ENCODE assay signal across 8 mouse cellular contexts in the genomic region with DNA sequence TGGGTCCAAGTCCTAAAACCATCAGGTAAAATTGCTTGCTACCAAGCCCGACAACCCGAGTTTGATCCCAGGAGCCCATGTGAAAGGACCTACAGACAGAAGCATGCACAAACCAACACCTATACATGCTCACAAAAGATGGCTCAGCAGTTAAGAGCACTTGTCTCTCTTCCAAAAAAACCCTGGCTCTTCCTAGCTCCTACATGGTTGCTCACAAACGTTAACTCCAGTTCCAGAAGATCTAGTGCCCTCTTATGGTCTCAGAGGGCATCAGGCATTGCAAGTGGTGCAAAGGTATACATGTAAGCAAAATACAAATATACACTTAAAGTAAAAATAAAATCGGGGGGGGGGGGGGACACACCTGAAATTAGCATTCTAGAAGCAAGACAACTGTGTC. TPM values are rescaled to one million over a fixed set of nuclear protein-coding genes. Genes with fewer than 3 reads are reported as not detected.
DNase-seq lines count a peak whose midpoint lies in the region; ATAC-seq and TF ChIP-seq lines count a peak whose summit lies in the region.

No protein-coding gene starts in this region.

- H3K4me3 ChIP-seq in cerebellum, adult 2 months (replicated peaks; ENCODE audit: insufficient read depth, low read depth, low read length): peak overlapping the region; percentile 49
- H3K4me3 ChIP-seq in liver, embryonic 11.5 days (ENCODE audit: low read depth, low read length): peak overlapping the region; percentile 35

- H3K36me3 ChIP-seq in liver, embryonic 11.5 days (ENCODE audit: control insufficient read depth, insufficient read depth, low read length): peaks cover 15% of the 10 kb centered on the region

- no peak overlapping the region for H3K27ac ChIP-seq in cerebellum, adult 2 months (ENCODE audit: insufficient read depth, low read length)
- no peak overlapping the region for H3K27ac ChIP-seq in liver, embryonic 11.5 days (ENCODE audit: low read depth, low read length)

- peak in 1 of 2 experiments; percentile 45 for DNase-seq in cerebellum, adult 2 months
- DNase-seq in cerebellum, adult 11 months: no peak
- DNase-seq in thymus, postnatal 0 days (ENCODE audit: low spot score): peak; percentile 43
- no peak for DNase-seq in thymus, postnatal 36 days
- DNase-seq in liver, embryonic 11.5 days (ENCODE audit: low spot score): no peak
- DNase-seq in adrenal gland, postnatal 10 days: no peak
- no peak for DNase-seq in testis, postnatal 10 days (ENCODE audit: low spot score)
- DNase-seq in ovary, postnatal 14 days (ENCODE audit: low spot score): no peak

- WGBS in cerebellum, adult 2 months: 40% methylated on average over 4 of the region's 4 CpGs
- 54% methylated on average over 4 of the region's 4 CpGs for WGBS in liver, embryonic 11.5 days

- TF ChIP-seq CTCF in cerebellum, adult 2 months (IDR thresholded peaks at IDR 0.05; ENCODE audit: borderline replicate concordance, insufficient read depth, low read depth, low read length): peak; percentile 13; the same call in 1 of the 2 replicates

- H3K9ac ChIP-seq in liver, embryonic 11.5 days (ENCODE audit: low read depth, low read length): no peak overlapping the region

- TF ChIP-seq POLR2A in cerebellum, adult 2 months (IDR thresholded peaks at IDR 0.05; ENCODE audit: borderline replicate concordance, insufficient read depth, low read length): no peak

- H3K27me3 ChIP-seq in cerebellum, adult 2 months (ENCODE audit: control insufficient read depth, insufficient read depth, low read length): no peaks in the 10 kb centered on the region
- H3K27me3 ChIP-seq in liver, embryonic 11.5 days (replicated peaks; ENCODE audit: control insufficient read depth, insufficient read depth, low read length): no peaks in the 10 kb centered on the region

- ATAC-seq in liver, embryonic 11.5 days (replicated peaks; ENCODE audit: low FRiP score): no peak

- H3K4me2 ChIP-seq in liver, embryonic 11.5 days: peak overlapping the region; percentile 90

- no peaks in the 10 kb centered on the region for H3K9me3 ChIP-seq in liver, embryonic 11.5 days (ENCODE audit: control insufficient read depth, low read length)

- H3K4me1 ChIP-seq in cerebellum, adult 2 months (ENCODE audit: control insufficient read depth, insufficient read depth, low read length): peaks cover 13% of the 10 kb centered on the region; the same call in 1 of the 2 replicates
- H3K4me1 ChIP-seq in liver, embryonic 11.5 days (replicated peaks; ENCODE audit: control insufficient read depth, insufficient read depth, low read length): peaks cover 20% of the 10 kb centered on the region

RNA-seq across cellular contexts. Expression of a gene that starts 1.7 kb away (rescaled TPM):
- polyA plus RNA-seq in cerebellum, adult 2 months (2012; rRNA removed): 830 and 872 TPM in 2 replicates
- 652 and 689 TPM in 2 replicates for polyA plus RNA-seq in thymus, postnatal 0 days (2015; fragmentation: Nextera tagmentation; extraction: Ambion mirVana)
- polyA plus RNA-seq in liver, embryonic 11.5 days (2014; fragmentation: Nextera tagmentation; extraction: Ambion mirVana): 483 and 529 TPM in 2 replicates
- 1,000 to 10,000 TPM; 1,050 to 1,199 TPM for total RNA-seq in adrenal gland, postnatal 10 days (2021)

RNA-seq across cellular contexts. Expression of a gene that starts 1.9 kb away (rescaled TPM):
- 34.6 and 36.6 TPM in 2 replicates for polyA plus RNA-seq in cerebellum, adult 2 months (2012; rRNA removed)
- polyA plus RNA-seq in thymus, postnatal 0 days (2015; fragmentation: Nextera tagmentation; extraction: Ambion mirVana): 41.6 and 42.1 TPM in 2 replicates
- polyA plus RNA-seq in liver, embryonic 11.5 days (2014; fragmentation: Nextera tagmentation; extraction: Ambion mirVana): 67.6 and 70.8 TPM in 2 replicates
- total RNA-seq in adrenal gland, postnatal 10 days (2021): 10 to 100 TPM; 54.5 to 60.0 TPM

RNA-seq across cellular contexts. Expression of a gene that starts 19.5 kb away (rescaled TPM):
- polyA plus RNA-seq in cerebellum, adult 2 months (2012; rRNA removed): 9.9 and 10.5 TPM in 2 replicates
- polyA plus RNA-seq in thymus, postnatal 0 days (2015; fragmentation: Nextera tagmentation; extraction: Ambion mirVana): 17.9 and 18.6 TPM in 2 replicates
- polyA plus RNA-seq in liver, embryonic 11.5 days (2014; fragmentation: Nextera tagmentation; extraction: Ambion mirVana): 17.8 and 19.5 TPM in 2 replicates
- 10 to 100 TPM; 24.1 to 28.4 TPM for total RNA-seq in adrenal gland, postnatal 10 days (2021)

RNA-seq across cellular contexts. Expression of a gene that starts 50.3 kb away (rescaled TPM):
- polyA plus RNA-seq in cerebellum, adult 2 months (2012; rRNA removed): 2.6 and 3.2 TPM in 2 replicates
- polyA plus RNA-seq in thymus, postnatal 0 days (2015; fragmentation: Nextera tagmentation; extraction: Ambion mirVana): 26.0 and 26.4 TPM in 2 replicates
- polyA plus RNA-seq in liver, embryonic 11.5 days (2014; fragmentation: Nextera tagmentation; extraction: Ambion mirVana): 59.4 and 61.7 TPM in 2 replicates
- total RNA-seq in adrenal gland, postnatal 10 days (2021): 1 to 10 TPM; 4.3 to 6.5 TPM

RNA-seq across cellular contexts. Expression of a gene that starts 50.5 kb away (rescaled TPM):
- polyA plus RNA-seq in cerebellum, adult 2 months (2012; rRNA removed): 71.7 and 76.4 TPM in 2 replicates
- 28.6 and 30.5 TPM in 2 replicates for polyA plus RNA-seq in thymus, postnatal 0 days (2015; fragmentation: Nextera tagmentation; extraction: Ambion mirVana)
- polyA plus RNA-seq in liver, embryonic 11.5 days (2014; fragmentation: Nextera tagmentation; extraction: Ambion mirVana): 32.8 and 37.7 TPM in 2 replicates
- total RNA-seq in adrenal gland, postnatal 10 days (2021): 10 to 100 TPM; 66.1 to 73.4 TPM
